Mouse (Mus musculus) stomach, postnatal 0 days (tissue): ENCODE measurements around the gene Gm45716. TPM values are rescaled to one million over a fixed set of nuclear protein-coding genes. Genes with fewer than 3 reads are reported as not detected.

Experiments used
- ATAC-seq: fragments of 200-750 bp; cut with Nextera tagmentation; 2 replicates; pipeline ENCODE4 v1.8.0; 2017; ENCODE audit not compliant: low FRiP score, low TSS enrichment
- DNase-seq: peaks from one replicate; pipeline ENCODE4 v3.0.0-alpha.2; 2016; ENCODE audit warnings: low spot score
- H3K27ac ChIP-seq: fragments of 300-500 bp; sonication (generic); replicated peaks from 2 replicates; pipeline ENCODE4 v1.5.1; 2014; ENCODE audit warnings: mild to moderate bottlenecking, control low read depth
- H3K27me3 ChIP-seq: fragments of 300-500 bp; sonication (generic); 2 replicates; pipeline ENCODE4 v1.6.1; 2014; ENCODE audit warnings: low read length; ENCODE audit not compliant: control insufficient read depth, insufficient read depth
- H3K36me3 ChIP-seq: fragments of 300-500 bp; sonication (generic); 2 replicates; pipeline ENCODE4 v1.6.1; 2014; ENCODE audit warnings: low read length, mixed read lengths; ENCODE audit not compliant: control insufficient read depth, insufficient read depth
- H3K4me1 ChIP-seq: fragments of 300-500 bp; sonication (generic); replicated peaks from 2 replicates; pipeline ENCODE4 v1.6.1; 2014; ENCODE audit warnings: antibody characterized with exemption; ENCODE audit not compliant: control insufficient read depth, insufficient read depth
- H3K4me2 ChIP-seq: fragments of 300-500 bp; sonication (generic); replicated peaks from 2 replicates; pipeline ENCODE4 v1.6.1; 2014; ENCODE audit warnings: low read depth, mild to moderate bottlenecking, control low read depth, moderate library complexity
- H3K4me3 ChIP-seq: fragments of 300-500 bp; sonication (generic); 2 replicates; pipeline ENCODE4 v1.5.1; 2014; ENCODE audit warnings: low read depth, low read length, control low read depth
- H3K9ac ChIP-seq: fragments of 300-500 bp; sonication (generic); 2 replicates; pipeline ENCODE4 v1.6.1; 2014; ENCODE audit warnings: mild to moderate bottlenecking, low read length, control low read depth, mixed read lengths
- H3K9me3 ChIP-seq: fragments of 300-500 bp; sonication (generic); 2 replicates; pipeline ENCODE4 v1.6.1; 2016; ENCODE audit warnings: low read length; ENCODE audit not compliant: control insufficient read depth
- CTCF ChIP-seq: IDR thresholded peaks from 2 replicates; pipeline ENCODE4 v1.5.1; 2016; ENCODE audit warnings: antibody characterized with exemption, low read depth, mild to moderate bottlenecking, moderate library complexity
- EP300 ChIP-seq: optimal IDR thresholded peaks from 2 replicates; pipeline ENCODE3; 2016; ENCODE audit warnings: antibody characterized with exemption
- WGBS: fragments of 180-500 bp; shearing (Covaris S2); extraction: QIAGEN DNeasy Blood & Tissue Kit; methylation state at CpG from one replicate; pipeline ENCODE4 v1.1.7; 2014; 5-methylcytosine and 5-hydroxymethylcytosine counted together
- polyA plus RNA-seq: library from polyadenylated mRNA; unstranded; fragments of >200 nt; fragmentation: Nextera tagmentation; extraction: Ambion mirVana; gene quantifications from 2 replicates; pipeline ENCODE4 v1.2.1, GENCODE M21; 2015

The Gm45716 gene
- polyA plus RNA-seq, 1 experiment from 2014 or later = 7.0 TPM

GRCm38 (mm10) chr11:90247793-90248192 lies 60.3 kb downstream of the Gm45716 start:
- H3K27me3 ChIP-seq = no peaks in the 10 kb centered on the region
- H3K9ac ChIP-seq = no peak overlapping the region
- H3K4me3 ChIP-seq = no peak overlapping the region
- H3K36me3 ChIP-seq = no peaks in the 10 kb centered on the region
- no peaks in the 10 kb centered on the region for H3K4me1 ChIP-seq
- H3K9me3 ChIP-seq = no peaks in the 10 kb centered on the region
- H3K27ac ChIP-seq = no peak overlapping the region
- WGBS = 66% methylated on average over 4 of the region's 4 CpGs
- no peak for TF ChIP-seq EP300
- TF ChIP-seq CTCF = no peak
- H3K4me2 ChIP-seq = no peak overlapping the region
- DNase-seq (no peak), ATAC-seq (no peak)

- Histone ChIP-seq H3K4me3 (peak within 1 kb of the TSS; percentile 81), H3K36me3 (no peaks in the 10 kb centered on the region), H3K4me2 (peak within 1 kb of the TSS; percentile 89), H3K9me3 (no peaks in the 10 kb centered on the region), H3K9ac (peak within 1 kb of the TSS; percentile 83), H3K27me3 (no peaks in the 10 kb centered on the region), H3K27ac (peak within 1 kb of the TSS; percentile 80), H3K4me1 (no peaks in the 10 kb centered on the region)
- peak; percentile 100 for ATAC-seq
- TF ChIP-seq CTCF (peak; percentile 49), EP300 (no peak)
- WGBS = under 1% methylated on average over 33 of the region's 51 CpGs
- DNase-seq = peak; percentile 98
These were observed 61.7 kb downstream of the Gm45716 start, which contains the start of gene Mmd for GRCm38 (mm10) chr11:90249025-90249650. Gene Mmd (plus strand): TSS chr11:90249456.

GRCm38 (mm10) chr11:90249701-90250141 lies 62.2 kb downstream of the Gm45716 start:
- ATAC-seq = no peak; the same call in 1 of the 2 replicates
- no peak for TF ChIP-seq CTCF
- TF ChIP-seq EP300 = no peak
- 0% methylated on average over 22 of the region's 22 CpGs for WGBS
- Histone ChIP-seq H3K4me3 (peak overlapping the region; percentile 81), H3K27me3 (no peaks in the 10 kb centered on the region), H3K9me3 (no peaks in the 10 kb centered on the region), H3K36me3 (no peaks in the 10 kb centered on the region), H3K4me1 (no peaks in the 10 kb centered on the region), H3K27ac (peak overlapping the region; percentile 80), H3K4me2 (peak overlapping the region; percentile 89), H3K9ac (peak overlapping the region; percentile 83)
- no peak for DNase-seq

DNA sequence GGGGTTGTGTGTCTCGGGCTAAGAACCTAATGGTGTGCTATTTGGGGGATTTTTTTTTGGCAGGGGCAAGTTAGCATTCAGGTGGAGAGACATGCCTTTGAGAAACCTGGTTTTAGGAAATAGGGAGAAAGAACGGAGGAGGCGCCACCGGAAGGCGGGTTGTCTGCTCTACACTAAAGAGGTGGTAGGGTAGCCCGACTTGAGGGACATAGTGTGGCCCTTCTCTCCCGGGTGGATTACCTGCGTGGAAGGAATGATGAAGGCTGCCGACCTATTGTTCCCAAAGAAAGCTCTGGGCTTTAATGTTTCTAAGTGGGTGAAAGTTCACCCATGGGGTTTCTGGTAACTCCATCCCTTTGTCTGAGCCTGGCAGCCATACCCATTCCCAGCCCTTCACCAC lies 62.7 kb downstream of the Gm45716 start:
- Histone ChIP-seq H3K9ac (peak overlapping the region; percentile 83), H3K36me3 (no peaks in the 10 kb centered on the region), H3K4me1 (no peaks in the 10 kb centered on the region), H3K27me3 (no peaks in the 10 kb centered on the region), H3K9me3 (no peaks in the 10 kb centered on the region), H3K4me2 (peak overlapping the region; percentile 89), H3K27ac (peak overlapping the region; percentile 80), H3K4me3 (peak overlapping the region; percentile 81)
- WGBS = 4% methylated on average over 9 of the region's 9 CpGs
- ATAC-seq = no peak
- no peak for DNase-seq
- TF ChIP-seq CTCF (no peak), EP300 (no peak)

DNA sequence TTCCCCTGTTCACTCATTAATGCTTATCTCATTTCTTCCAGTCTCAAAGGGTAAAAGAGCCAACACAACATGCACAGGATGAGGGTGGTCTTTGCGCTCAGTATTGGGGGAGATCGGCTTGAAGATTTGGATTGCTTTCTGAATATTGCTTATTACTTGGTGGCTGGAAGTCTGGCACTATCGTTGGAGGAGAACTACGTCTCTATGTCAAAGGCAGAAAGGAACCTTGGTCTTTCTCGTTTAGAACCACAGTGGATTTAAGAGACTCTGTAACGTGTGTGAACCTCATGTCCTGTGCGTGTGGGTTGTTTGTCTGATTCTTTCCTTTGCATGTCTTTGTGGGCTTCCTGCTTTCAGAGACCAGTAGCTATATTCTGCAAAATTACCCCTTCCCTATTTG lies 63.2 kb downstream of the Gm45716 start:
- no peaks in the 10 kb centered on the region for H3K9me3 ChIP-seq
- TF ChIP-seq EP300 = no peak
- TF ChIP-seq CTCF = no peak
- H3K4me1 ChIP-seq = no peaks in the 10 kb centered on the region
- ATAC-seq (no peak), DNase-seq (no peak)
- H3K4me3 ChIP-seq = peak overlapping the region; percentile 81
- H3K36me3 ChIP-seq = no peaks in the 10 kb centered on the region
- no peak overlapping the region for H3K27ac ChIP-seq
- no peaks in the 10 kb centered on the region for H3K27me3 ChIP-seq
- WGBS = 58% methylated on average over 7 of the region's 7 CpGs
- H3K4me2 ChIP-seq = peak overlapping the region; percentile 89
- H3K9ac ChIP-seq = no peak overlapping the region

- ATAC-seq = no peak
- Histone ChIP-seq H3K4me3 (no peak overlapping the region), H3K4me2 (peak overlapping the region; percentile 25), H3K27me3 (no peaks in the 10 kb centered on the region), H3K36me3 (no peaks in the 10 kb centered on the region), H3K9me3 (no peaks in the 10 kb centered on the region), H3K9ac (no peak overlapping the region), H3K27ac (no peak overlapping the region), H3K4me1 (no peaks in the 10 kb centered on the region)
- TF ChIP-seq EP300 (no peak), CTCF (no peak)
- WGBS = 39% methylated on average over 2 of the region's 2 CpGs
- no peak for DNase-seq
These were observed 64.4 kb downstream of the Gm45716 start for GRCm38 (mm10) chr11:90251923-90252322.
